Mouse (Mus musculus) macrophage (primary cell): ENCODE measurements around the gene Med13l. TPM values are rescaled to one million over a fixed set of nuclear protein-coding genes. Genes with fewer than 3 reads are reported as not detected.
"Not testable (repeated sequence)": the region's sequence is repeated elsewhere in the genome, so short reads cannot be mapped to it uniquely, and the experiment has no call there.

ENCODE experiments used
- H3K27ac ChIP-seq: fragments of 350-480 bp; formaldehyde crosslinking; 2 replicates; pipeline ENCODE4 v1.9.0; 2021
- H3K36me3 ChIP-seq: fragments of 350-480 bp; formaldehyde crosslinking; 2 replicates; pipeline ENCODE4 v1.9.0; 2021; ENCODE audit errors: inconsistent target
- H3K4me3 ChIP-seq: fragments of 350-480 bp; formaldehyde crosslinking; 2 replicates; pipeline ENCODE4 v1.9.0; 2021; ENCODE audit errors: inconsistent target
- H3K79me2 ChIP-seq: fragments of 350-480 bp; formaldehyde crosslinking; 2 replicates; pipeline ENCODE4 v1.9.0; 2021; ENCODE audit errors: inconsistent target
- WGBS: methylation state at CpG from one replicate; pipeline ENCODE4 v1.1.7; 2026; ENCODE audit warnings: inconsistent platforms; ENCODE audit not compliant: missing documents; 5-methylcytosine and 5-hydroxymethylcytosine counted together
- polyA plus RNA-seq: library from polyadenylated mRNA; stranded (reverse); fragments of 250-400 nt; gene quantifications from 3 replicates; pipeline ENCODE4 v1.2.4, GENCODE M21; 2018; ENCODE audit warnings: inconsistent platforms

The Med13l gene
- polyA plus RNA-seq, 1 experiment from 2014 or later: 10.0 TPM

- H3K27ac ChIP-seq: peak overlapping the region; percentile 75
- H3K4me3 ChIP-seq: no peak overlapping the region
- H3K36me3 ChIP-seq: no peaks in the 10 kb centered on the region
- H3K79me2 ChIP-seq: peaks cover 97% of the 10 kb centered on the region
- 49% methylated on average over 9 of the region's 9 CpGs for WGBS
Observed at GRCm38 (mm10) chr5:118638534-118639109, 78.1 kb downstream of the Med13l start.

- Histone ChIP-seq H3K36me3 (no peaks in the 10 kb centered on the region), H3K27ac (peak overlapping the region; percentile 75), H3K4me3 (no peak overlapping the region), H3K79me2 (peaks cover 97% of the 10 kb centered on the region)
- 57% methylated on average over 5 of the region's 5 CpGs for WGBS
Observed at GRCm38 (mm10) chr5:118639117-118639707, 78.7 kb downstream of the Med13l start.

- no peak overlapping the region for H3K4me3 ChIP-seq
- WGBS: 9% methylated on average over 12 of the region's 12 CpGs
Observed at GRCm38 (mm10) chr5:118644041-118644440, 83.6 kb downstream of the Med13l start.

GRCm38 (mm10) chr5:118644511-118644910 is 84.0 kb downstream of the Med13l start:
- WGBS: 7% methylated on average over 2 of the region's 8 CpGs
- Histone ChIP-seq H3K79me2 (peaks cover 100% of the 10 kb centered on the region), H3K36me3 (no peaks in the 10 kb centered on the region), H3K4me3 (no peak overlapping the region), H3K27ac (peak overlapping the region; percentile 34)

More at GRCm38 (mm10) chr5:118644041-118644440, 83.6 kb downstream of the Med13l start:
- no peaks in the 10 kb centered on the region for H3K36me3 ChIP-seq
- H3K27ac ChIP-seq: peak overlapping the region; percentile 34
- peaks cover 100% of the 10 kb centered on the region for H3K79me2 ChIP-seq

DNA sequence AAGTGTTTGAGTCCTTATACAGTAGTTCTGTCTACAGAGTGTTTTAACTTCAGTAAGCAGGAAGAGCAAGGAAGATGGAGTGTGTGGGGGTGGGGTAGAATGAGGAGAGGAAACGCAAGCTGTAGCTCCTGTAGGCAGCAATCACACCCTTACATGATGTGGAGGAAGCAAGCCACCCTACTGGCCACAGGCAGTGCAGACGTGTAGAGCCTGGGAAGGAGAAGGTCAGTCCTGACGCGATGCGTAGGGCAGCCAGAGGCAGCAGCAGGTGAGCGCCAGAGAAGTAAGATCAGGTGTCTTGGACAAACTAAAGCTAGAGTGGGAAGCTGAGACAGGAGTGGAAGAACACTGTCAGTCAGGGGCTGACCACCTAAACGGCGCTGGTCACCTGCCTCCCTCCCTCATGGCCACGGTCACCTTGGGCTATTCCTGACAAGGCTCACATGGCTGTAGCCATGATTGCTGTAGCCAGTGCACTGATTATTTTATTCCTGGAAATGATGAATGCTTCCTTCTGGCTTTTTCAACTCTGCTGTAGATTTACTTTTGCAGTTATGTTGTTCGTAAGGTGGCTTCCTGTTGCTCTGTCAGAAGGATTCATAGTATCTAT is 84.8 kb downstream of the Med13l start:
- WGBS: 54% methylated on average over 10 of the region's 10 CpGs
- Histone ChIP-seq H3K79me2 (peaks cover 100% of the 10 kb centered on the region), H3K36me3 (no peaks in the 10 kb centered on the region), H3K4me3 (no peak overlapping the region), H3K27ac (peak overlapping the region; percentile 34; the same call in 1 of the 2 replicates)

DNA sequence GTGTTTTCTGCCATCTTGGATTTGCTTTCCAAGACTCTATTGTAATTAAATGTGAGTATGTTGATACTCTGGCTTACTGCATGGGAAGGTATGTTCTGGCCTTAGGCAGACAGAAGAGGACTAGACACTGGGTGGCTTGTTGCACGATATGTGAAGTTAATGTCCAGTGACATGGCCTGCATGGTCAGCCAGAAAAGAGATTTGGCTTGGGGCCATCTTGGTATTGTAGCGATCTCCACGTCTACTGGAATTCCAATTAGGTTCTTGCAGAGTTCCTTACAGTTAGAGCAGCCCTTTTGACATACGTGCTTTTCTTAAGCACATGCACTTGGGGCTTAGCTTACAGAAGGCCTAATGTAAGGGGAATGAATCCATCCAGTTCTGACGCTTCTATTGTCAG is 86.4 kb downstream of the Med13l start:
- Histone ChIP-seq H3K27ac (peak overlapping the region; percentile 51), H3K36me3 (no peaks in the 10 kb centered on the region), H3K4me3 (no peak overlapping the region), H3K79me2 (peaks cover 100% of the 10 kb centered on the region)
- WGBS: 81% methylated on average over 5 of the region's 5 CpGs

GRCm38 (mm10) chr5:118647384-118647783 is 86.9 kb downstream of the Med13l start:
- Histone ChIP-seq H3K4me3 (no peak overlapping the region), H3K79me2 (peaks cover 100% of the 10 kb centered on the region), H3K36me3 (no peaks in the 10 kb centered on the region), H3K27ac (peak overlapping the region; percentile 51)
- 5% methylated on average over 6 of the region's 6 CpGs for whole genome bisulfite sequencing

DNA sequence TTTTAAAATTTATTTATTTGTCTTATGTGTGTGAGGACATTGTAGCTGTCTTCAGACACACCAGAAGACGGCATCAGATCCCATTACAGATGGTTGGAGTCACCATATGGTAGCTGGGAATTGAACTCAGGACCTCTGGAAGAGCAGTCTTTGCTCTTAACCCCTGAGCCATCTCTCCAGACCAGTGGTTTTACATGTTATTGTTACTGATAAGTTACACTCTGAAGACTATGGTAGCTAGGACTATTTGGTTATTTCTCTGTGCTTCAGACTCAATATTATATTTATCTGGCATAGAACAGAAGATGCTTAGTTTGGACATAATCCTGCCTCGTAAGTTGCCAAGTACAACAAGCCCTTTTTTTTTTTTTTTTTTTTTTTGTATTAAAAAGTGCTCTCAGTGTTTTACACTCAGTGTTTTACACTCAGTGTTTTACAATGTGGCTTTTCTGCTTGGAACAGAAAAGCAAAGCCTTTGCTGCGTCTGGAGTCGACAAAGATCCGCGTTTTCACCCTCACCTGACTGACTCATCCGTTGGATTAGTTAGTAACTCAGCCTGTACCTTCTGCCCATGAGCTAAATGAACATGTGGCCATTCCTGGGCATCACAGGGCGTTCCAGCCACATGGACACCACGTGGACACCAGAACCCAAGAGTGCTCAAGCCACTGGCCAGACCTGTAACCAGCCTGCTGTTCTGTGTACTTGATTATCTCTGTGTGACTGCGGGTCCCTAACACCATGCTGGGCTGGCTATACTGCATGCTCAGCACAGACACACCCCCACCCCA is 88.9 kb downstream of the Med13l start:
- 92% methylated on average over 10 of the region's 10 CpGs for WGBS

DNA sequence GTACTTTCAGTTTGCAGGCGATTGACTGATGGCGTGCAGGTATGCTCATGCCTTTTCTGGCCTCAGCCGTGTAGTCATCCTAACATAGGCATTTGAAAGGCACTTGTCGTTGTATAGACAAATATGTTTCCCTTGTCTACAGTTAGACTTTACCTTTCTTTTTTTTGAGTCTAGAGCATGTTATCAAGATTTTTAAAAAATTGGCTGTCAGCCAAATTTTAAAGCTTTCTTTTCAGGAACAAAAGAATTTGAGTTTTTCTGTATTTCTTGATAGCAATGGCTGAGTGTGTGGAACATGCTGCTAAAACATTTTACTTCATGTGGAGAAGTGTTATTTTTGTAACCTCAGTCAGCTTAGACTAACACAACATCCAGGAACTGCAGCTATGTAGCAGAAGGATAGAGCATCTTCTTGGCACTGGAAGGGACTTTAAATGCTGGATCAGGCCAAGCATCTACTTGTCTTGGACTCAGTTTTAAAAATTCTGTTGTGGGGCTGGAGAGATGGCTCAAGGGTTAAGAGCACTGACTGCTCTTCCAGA is 89.6 kb downstream of the Med13l start:
- Histone ChIP-seq H3K27ac (peak overlapping the region; percentile 46), H3K4me3 (no peak overlapping the region), H3K36me3 (no peaks in the 10 kb centered on the region), H3K79me2 (peaks cover 100% of the 10 kb centered on the region)
- 77% methylated on average over 4 of the region's 4 CpGs for WGBS

More for the DNA sequence above, 88.9 kb downstream of the Med13l start:
- Histone ChIP-seq H3K27ac (no peak overlapping the region), H3K36me3 (no peaks in the 10 kb centered on the region), H3K4me3 (no peak overlapping the region), H3K79me2 (peaks cover 100% of the 10 kb centered on the region)

DNA sequence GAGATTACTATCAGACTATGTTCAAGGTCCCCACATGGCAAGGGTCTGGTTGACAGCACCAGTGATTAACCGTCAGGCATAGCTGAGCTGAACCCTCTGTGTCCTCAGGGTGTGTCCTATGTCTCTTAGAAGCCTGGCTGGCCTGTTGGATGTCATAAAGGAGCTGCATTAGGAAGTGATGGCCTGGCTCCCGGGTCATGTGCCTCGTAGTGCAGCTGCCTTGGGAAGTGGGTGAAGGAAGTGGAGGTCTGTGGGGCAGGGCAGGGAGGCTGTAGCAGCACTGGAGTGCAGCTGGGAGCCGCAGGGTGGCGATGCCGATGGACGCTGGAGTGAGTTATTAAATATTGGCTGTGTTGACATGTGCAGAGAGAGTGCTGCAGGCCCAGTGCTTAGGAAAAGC is 90.3 kb downstream of the Med13l start:
- Histone ChIP-seq H3K27ac (peak overlapping the region; percentile 46), H3K36me3 (no peaks in the 10 kb centered on the region), H3K79me2 (peaks cover 100% of the 10 kb centered on the region), H3K4me3 (no peak overlapping the region)
- WGBS: 41% methylated on average over 7 of the region's 7 CpGs

GRCm38 (mm10) chr5:118652611-118653010 is 92.1 kb downstream of the Med13l start:
- H3K36me3 ChIP-seq: no peaks in the 10 kb centered on the region
- H3K79me2 ChIP-seq: peaks cover 100% of the 10 kb centered on the region
- no peak overlapping the region for H3K4me3 ChIP-seq
- 94% methylated on average over 8 of the region's 8 CpGs for WGBS
- H3K27ac ChIP-seq: no peak overlapping the region

DNA sequence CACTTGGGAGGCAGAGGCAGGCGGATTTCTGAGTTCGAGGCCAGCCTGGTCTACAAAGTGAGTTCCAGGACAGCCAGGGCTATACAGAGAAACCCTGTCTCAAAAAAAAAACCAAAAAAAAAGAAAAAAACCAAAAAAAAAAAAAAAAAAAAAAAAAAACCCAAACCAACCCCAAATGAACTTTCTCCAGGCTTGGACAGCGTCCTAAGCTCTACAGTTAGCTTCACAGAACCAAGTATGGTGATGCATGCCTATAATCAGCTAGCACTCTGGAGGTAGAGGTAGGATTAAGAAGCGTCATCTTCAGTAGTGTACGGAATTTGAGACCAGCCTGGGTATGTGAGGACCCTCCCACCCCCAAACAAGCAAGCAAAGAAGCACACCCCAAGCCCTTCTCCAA is 92.6 kb downstream of the Med13l start:
- not testable (repeated sequence) for H3K4me3 ChIP-seq, H3K36me3 ChIP-seq, H3K27ac ChIP-seq
- H3K79me2 ChIP-seq: peaks cover 100% of the 10 kb centered on the region
- WGBS: 100% methylated on average over 3 of the region's 5 CpGs

- peaks cover 100% of the 10 kb centered on the region for H3K79me2 ChIP-seq
- WGBS: 95% methylated on average over 11 of the region's 11 CpGs
- H3K27ac ChIP-seq: no peak overlapping the region
- H3K36me3 ChIP-seq: no peaks in the 10 kb centered on the region
- no peak overlapping the region for H3K4me3 ChIP-seq
Observed at GRCm38 (mm10) chr5:118654599-118654998, 94.1 kb downstream of the Med13l start.

DNA sequence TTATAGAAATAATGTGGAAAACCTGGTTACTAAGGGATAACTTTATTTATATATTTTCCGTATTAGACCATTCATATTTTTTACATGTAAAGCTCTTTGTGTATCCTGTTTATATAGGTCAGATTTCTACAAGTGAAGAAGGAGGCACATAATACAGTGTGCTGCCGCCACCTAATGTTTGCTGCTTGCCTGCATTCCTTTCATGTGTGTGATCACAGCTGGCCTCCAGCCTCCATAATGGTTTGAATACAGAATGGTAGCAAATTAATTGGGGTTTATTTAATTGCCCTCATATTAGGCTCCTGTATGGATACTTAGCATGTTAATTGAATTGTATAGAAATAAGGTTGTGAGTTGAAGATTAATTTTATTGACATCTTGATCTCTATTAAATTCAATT is 94.5 kb downstream of the Med13l start:
- Histone ChIP-seq H3K27ac (peak overlapping the region; percentile 69; the same call in 1 of the 2 replicates), H3K4me3 (no peak overlapping the region), H3K36me3 (no peaks in the 10 kb centered on the region), H3K79me2 (peaks cover 100% of the 10 kb centered on the region)
- 77% methylated on average over 2 of the region's 2 CpGs for WGBS
